Mouse (Mus musculus) midbrain, embryonic 12.5 days (tissue): ENCODE results near the gene Cdh23. TPM values are rescaled to one million over a fixed set of nuclear protein-coding genes. Genes with fewer than 3 reads are reported as not detected.

ENCODE experiments used
- ATAC-seq: fragments of 200-750 bp; cut with Nextera tagmentation; 2 replicates; pipeline ENCODE4 v1.8.0; 2017; ENCODE audit warnings: low read depth, moderate TSS enrichment, moderate library complexity; ENCODE audit not compliant: low FRiP score
- H3K27ac ChIP-seq: fragments of 300-500 bp; sonication (generic); replicated peaks from 2 replicates; pipeline ENCODE4 v1.5.1; 2016; ENCODE audit warnings: mild to moderate bottlenecking
- H3K27me3 ChIP-seq: fragments of 300-500 bp; sonication (generic); 2 replicates; pipeline ENCODE4 v1.6.1; 2016; ENCODE audit warnings: mild to moderate bottlenecking
- H3K36me3 ChIP-seq: fragments of 300-500 bp; sonication (generic); 2 replicates; pipeline ENCODE4 v1.6.1; 2016
- H3K4me1 ChIP-seq: fragments of 300-500 bp; sonication (generic); 2 replicates; pipeline ENCODE4 v1.6.1; 2016
- H3K4me2 ChIP-seq: fragments of 300-500 bp; sonication (generic); replicated peaks from 2 replicates; pipeline ENCODE4 v1.6.1; 2016; ENCODE audit warnings: mild to moderate bottlenecking, moderate library complexity
- H3K4me3 ChIP-seq: fragments of 300-500 bp; sonication (generic); 2 replicates; pipeline ENCODE4 v1.5.1; 2016; ENCODE audit warnings: mild to moderate bottlenecking
- H3K9ac ChIP-seq: fragments of 300-500 bp; sonication (generic); replicated peaks from 2 replicates; pipeline ENCODE4 v1.6.1; 2016; ENCODE audit warnings: mild to moderate bottlenecking, moderate library complexity
- H3K9me3 ChIP-seq: fragments of 300-500 bp; sonication (generic); 2 replicates; pipeline ENCODE4 v1.6.1; 2016; ENCODE audit warnings: mild to moderate bottlenecking
- WGBS: fragments of 180-500 bp; shearing (Covaris S2); methylation state at CpG from one replicate; pipeline ENCODE4 v1.1.7; 2016; 5-methylcytosine and 5-hydroxymethylcytosine counted together
- polyA plus RNA-seq: library from polyadenylated mRNA; unstranded; fragments of >200 nt; fragmentation: Nextera tagmentation; extraction: Ambion mirVana; gene quantifications from 2 replicates; pipeline ENCODE4 v1.2.1, GENCODE M21; 2016

Gene Cdh23
- polyA plus RNA-seq, 1 experiment from 2014 or later, result 1.2 TPM

- H3K9ac ChIP-seq, result no peak overlapping the region
- peaks cover 25% of the 10 kb centered on the region for H3K27me3 ChIP-seq
- no peaks in the 10 kb centered on the region for H3K36me3 ChIP-seq
- no peak overlapping the region for H3K27ac ChIP-seq
- no peak overlapping the region for H3K4me3 ChIP-seq
- H3K4me1 ChIP-seq, result no peaks in the 10 kb centered on the region; the same call in 1 of the 2 replicates
- H3K9me3 ChIP-seq, result no peaks in the 10 kb centered on the region
- 60% methylated on average over 7 of the region's 7 CpGs for WGBS
- ATAC-seq, result no peak
- no peak overlapping the region for H3K4me2 ChIP-seq
These were observed 290.7 kb downstream of the Cdh23 start for GRCm38 (mm10) chr10:60405460-60406177.

- Histone ChIP-seq H3K27ac (no peak overlapping the region), H3K27me3 (peaks cover 12% of the 10 kb centered on the region; the same call in 1 of the 2 replicates), H3K9me3 (no peaks in the 10 kb centered on the region), H3K36me3 (no peaks in the 10 kb centered on the region), H3K4me1 (peaks cover 8% of the 10 kb centered on the region; the same call in 1 of the 2 replicates), H3K9ac (no peak overlapping the region), H3K4me2 (peak overlapping the region; percentile 4; the same call in 1 of the 2 replicates), H3K4me3 (no peak overlapping the region)
- 80% methylated on average over 11 of the region's 11 CpGs for WGBS
- no peak for ATAC-seq
These were observed 295.6 kb downstream of the Cdh23 start for GRCm38 (mm10) chr10:60400507-60401295.

GRCm38 (mm10) chr10:60399449-60399848 is 296.8 kb downstream of the Cdh23 start, which contains the start of gene Gm17455:
Gene Gm17455 (plus strand): TSS chr10:60399726.
- ATAC-seq, result no peak
- no peaks in the 10 kb centered on the region for H3K36me3 ChIP-seq
- WGBS, result 47% methylated on average over 7 of the region's 7 CpGs
- H3K27me3 ChIP-seq, result peaks cover 7% of the 10 kb centered on the region; the same call in 1 of the 2 replicates
- H3K27ac ChIP-seq, result peak within 1 kb of the TSS; percentile 43
- peaks cover 8% of the 10 kb centered on the region; the same call in 1 of the 2 replicates for H3K4me1 ChIP-seq
- H3K9ac ChIP-seq, result 0 out of 2 replicates have a peak within 1 kb of the TSS, but pooled peaks have one; percentile 4
- H3K4me3 ChIP-seq, result no peak within 1 kb of the TSS
- no peaks in the 10 kb centered on the region for H3K9me3 ChIP-seq
- H3K4me2 ChIP-seq, result peak within 1 kb of the TSS; percentile 4; the same call in 1 of the 2 replicates

- ATAC-seq, result no peak
- Histone ChIP-seq H3K9me3 (no peaks in the 10 kb centered on the region), H3K27me3 (peaks cover 7% of the 10 kb centered on the region; the same call in 1 of the 2 replicates), H3K27ac (no peak overlapping the region), H3K4me3 (no peak overlapping the region), H3K4me2 (no peak overlapping the region), H3K9ac (no peak overlapping the region), H3K36me3 (no peaks in the 10 kb centered on the region), H3K4me1 (peaks cover 8% of the 10 kb centered on the region; the same call in 1 of the 2 replicates)
- WGBS, result 87% methylated on average over 10 of the region's 10 CpGs
These were observed 298.1 kb downstream of the Cdh23 start for GRCm38 (mm10) chr10:60398051-60398814.

- Histone ChIP-seq H3K27me3 (no peaks in the 10 kb centered on the region), H3K9ac (no peak overlapping the region), H3K4me3 (no peak overlapping the region), H3K4me2 (no peak overlapping the region), H3K27ac (no peak overlapping the region), H3K36me3 (no peaks in the 10 kb centered on the region), H3K4me1 (peaks cover 13% of the 10 kb centered on the region), H3K9me3 (no peaks in the 10 kb centered on the region)
- no peak for ATAC-seq
- 73% methylated on average over 5 of the region's 5 CpGs for WGBS
These were observed 300.7 kb downstream of the Cdh23 start for GRCm38 (mm10) chr10:60395605-60396004.

GRCm38 (mm10) chr10:60394936-60395335 is 301.4 kb downstream of the Cdh23 start:
- Histone ChIP-seq H3K4me2 (no peak overlapping the region), H3K4me1 (peaks cover 17% of the 10 kb centered on the region), H3K27ac (no peak overlapping the region), H3K36me3 (no peaks in the 10 kb centered on the region), H3K9ac (no peak overlapping the region), H3K9me3 (no peaks in the 10 kb centered on the region), H3K4me3 (no peak overlapping the region), H3K27me3 (no peaks in the 10 kb centered on the region)
- WGBS, result 90% methylated on average over 7 of the region's 7 CpGs
- ATAC-seq, result no peak

GRCm38 (mm10) chr10:60391661-60392060 is 304.6 kb downstream of the Cdh23 start:
- Histone ChIP-seq H3K36me3 (no peaks in the 10 kb centered on the region), H3K4me1 (peaks cover 9% of the 10 kb centered on the region), H3K9ac (no peak overlapping the region), H3K27me3 (no peaks in the 10 kb centered on the region), H3K4me2 (no peak overlapping the region), H3K9me3 (no peaks in the 10 kb centered on the region), H3K4me3 (no peak overlapping the region), H3K27ac (no peak overlapping the region)
- no peak for ATAC-seq
- WGBS, result 83% methylated on average over 9 of the region's 9 CpGs

GRCm38 (mm10) chr10:60390904-60391420 is 305.3 kb downstream of the Cdh23 start:
- 58% methylated on average over 5 of the region's 5 CpGs for WGBS

GRCm38 (mm10) chr10:60390177-60390903 is 305.9 kb downstream of the Cdh23 start:
- Histone ChIP-seq H3K4me2 (no peak overlapping the region), H3K27me3 (no peaks in the 10 kb centered on the region), H3K27ac (no peak overlapping the region), H3K36me3 (no peaks in the 10 kb centered on the region), H3K9me3 (no peaks in the 10 kb centered on the region), H3K9ac (no peak overlapping the region), H3K4me3 (no peak overlapping the region), H3K4me1 (peaks cover 9% of the 10 kb centered on the region)
- no peak for ATAC-seq
- 34% methylated on average over 6 of the region's 6 CpGs for WGBS

More at GRCm38 (mm10) chr10:60390904-60391420, 305.3 kb downstream of the Cdh23 start:
- H3K36me3 ChIP-seq, result no peaks in the 10 kb centered on the region
- ATAC-seq, result no peak
- no peak overlapping the region for H3K4me3 ChIP-seq
- H3K9me3 ChIP-seq, result no peaks in the 10 kb centered on the region
- peaks cover 9% of the 10 kb centered on the region for H3K4me1 ChIP-seq
- no peak overlapping the region for H3K4me2 ChIP-seq
- no peaks in the 10 kb centered on the region for H3K27me3 ChIP-seq
- no peak overlapping the region for H3K9ac ChIP-seq
- H3K27ac ChIP-seq, result no peak overlapping the region

- Histone ChIP-seq H3K9ac (no peak overlapping the region), H3K9me3 (no peaks in the 10 kb centered on the region), H3K27ac (no peak overlapping the region), H3K4me1 (peaks cover 9% of the 10 kb centered on the region), H3K36me3 (no peaks in the 10 kb centered on the region), H3K4me3 (no peak overlapping the region), H3K4me2 (no peak overlapping the region), H3K27me3 (no peaks in the 10 kb centered on the region)
- ATAC-seq, result no peak
- WGBS, result 79% methylated on average over 9 of the region's 9 CpGs
These were observed 306.8 kb downstream of the Cdh23 start for GRCm38 (mm10) chr10:60389447-60389865.

GRCm38 (mm10) chr10:60388332-60388731 is 308.0 kb downstream of the Cdh23 start:
- H3K9me3 ChIP-seq, result no peaks in the 10 kb centered on the region
- no peak overlapping the region for H3K9ac ChIP-seq
- no peaks in the 10 kb centered on the region for H3K36me3 ChIP-seq
- no peak for ATAC-seq
- H3K4me1 ChIP-seq, result peaks cover 9% of the 10 kb centered on the region
- no peak overlapping the region for H3K27ac ChIP-seq
- H3K4me3 ChIP-seq, result no peak overlapping the region
- no peaks in the 10 kb centered on the region for H3K27me3 ChIP-seq
- WGBS, result 76% methylated on average over 2 of the region's 2 CpGs
- no peak overlapping the region for H3K4me2 ChIP-seq
